Mouse (Mus musculus) brain, embryonic 14.5 days (tissue): Measurements from ENCODE around the gene Frmd6.

Experiments
- CTCF ChIP-seq: fragments of 200-500 bp; IDR thresholded peaks from 2 replicates; pipeline ENCODE4 v1.5.1; 2012; ENCODE audit warnings: inconsistent platforms, mild to moderate bottlenecking, moderate library complexity, borderline replicate concordance; ENCODE audit not compliant: insufficient read depth, insufficient read length; ENCODE audit errors: extremely low read depth
- POLR2A ChIP-seq: fragments of 200-500 bp; IDR thresholded peaks from 2 replicates; pipeline ENCODE4 v1.6.1; 2012; ENCODE audit warnings: mild to moderate bottlenecking, inconsistent platforms, borderline replicate concordance; ENCODE audit not compliant: poor library complexity, insufficient read depth, insufficient read length, severe bottlenecking; ENCODE audit errors: extremely low read depth

GRCm38 (mm10) chr12:70946585-70947256, 121.4 kb downstream of the Frmd6 start:
- no peak for TF ChIP-seq CTCF
- no peak for TF ChIP-seq POLR2A
